Mouse (Mus musculus) liver, embryonic 14.5 days (tissue): ENCODE data around the gene Egfem1.

ENCODE experiments used
- CTCF ChIP-seq: IDR thresholded peaks from 2 replicates; pipeline ENCODE4 v1.5.1; 2016; ENCODE audit warnings: antibody characterized with exemption, low read depth, control low read depth
- EP300 ChIP-seq: IDR thresholded peaks from 2 replicates; pipeline ENCODE4 v1.6.1; 2016; ENCODE audit warnings: antibody characterized with exemption, low read depth

DNA sequence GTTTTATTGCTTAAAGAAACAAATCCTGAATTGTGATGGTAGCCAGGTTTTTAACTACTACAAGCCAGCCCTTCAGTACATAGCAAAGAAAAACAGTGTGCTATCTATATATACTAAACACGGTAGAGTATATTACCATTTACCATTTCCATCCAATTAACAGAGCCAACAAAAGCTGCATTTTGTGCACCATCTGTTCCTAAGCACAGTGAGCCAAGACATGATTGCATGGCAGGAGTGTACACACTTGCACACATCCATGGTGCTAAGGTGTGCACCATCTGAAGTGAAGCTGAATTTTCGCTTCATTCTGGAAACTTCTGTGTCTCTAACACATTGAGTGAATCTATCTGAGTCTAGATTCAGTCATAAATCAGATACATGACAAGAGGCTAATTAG lies 585.0 kb downstream of the Egfem1 start:
- no peak for TF ChIP-seq CTCF
- TF ChIP-seq EP300, result no peak
